Mouse (Mus musculus): ENCODE results near the gene Olfr1501. TPM values are rescaled to one million over a fixed set of nuclear protein-coding genes. Genes with fewer than 3 reads are reported as not detected.
"Not testable (repeated sequence)": the region's sequence is repeated elsewhere in the genome, so short reads cannot be mapped to it uniquely, and the experiment has no call there.

The Olfr1501 gene
- not detected in 3 replicates for total RNA-seq (2017)

DNA sequence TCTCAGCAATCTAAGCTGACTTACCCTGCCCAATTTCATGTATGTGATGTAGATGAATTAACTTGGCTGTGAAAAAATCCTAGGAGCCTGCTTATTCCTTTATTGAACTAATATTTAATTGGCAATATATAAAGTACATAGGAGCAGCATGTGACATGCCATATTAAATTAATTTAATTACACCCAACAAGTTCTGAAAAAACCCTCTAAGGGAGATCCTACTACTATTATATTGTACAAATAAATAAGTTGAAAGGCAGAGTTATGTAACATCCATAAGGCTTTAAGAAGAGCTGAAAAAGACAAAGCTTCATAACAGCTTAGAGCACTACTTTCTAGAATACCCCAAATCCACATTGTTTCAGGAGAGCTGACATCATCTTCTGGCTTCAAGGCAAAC, at the start of gene Olfr1501:
Olfr1501 (minus strand) TSS at position 101 of the 400 bp plus-strand sequence.
- ATAC-seq (replicated peaks; ENCODE audit: insufficient number of reproducible peaks, low FRiP score, low TSS enrichment, poor library complexity, severe bottlenecking): not testable (repeated sequence)

GRCm38 (mm10) chr19:13897828-13898227, 47.3 kb upstream of the Olfr1501 start, which contains the start of gene Olfr1504:
Olfr1504 (minus strand) TSS chr19:13897928.
- ATAC-seq (replicated peaks; ENCODE audit: insufficient number of reproducible peaks, low FRiP score, low TSS enrichment, poor library complexity, severe bottlenecking): no peak

GRCm38 (mm10) chr19:13861495-13861894, 11.0 kb upstream of the Olfr1501 start, which contains the start of gene Olfr1502:
Olfr1502 (plus strand) TSS chr19:13861795.
- ATAC-seq (replicated peaks; ENCODE audit: insufficient number of reproducible peaks, low FRiP score, low TSS enrichment, poor library complexity, severe bottlenecking): no peak

DNA sequence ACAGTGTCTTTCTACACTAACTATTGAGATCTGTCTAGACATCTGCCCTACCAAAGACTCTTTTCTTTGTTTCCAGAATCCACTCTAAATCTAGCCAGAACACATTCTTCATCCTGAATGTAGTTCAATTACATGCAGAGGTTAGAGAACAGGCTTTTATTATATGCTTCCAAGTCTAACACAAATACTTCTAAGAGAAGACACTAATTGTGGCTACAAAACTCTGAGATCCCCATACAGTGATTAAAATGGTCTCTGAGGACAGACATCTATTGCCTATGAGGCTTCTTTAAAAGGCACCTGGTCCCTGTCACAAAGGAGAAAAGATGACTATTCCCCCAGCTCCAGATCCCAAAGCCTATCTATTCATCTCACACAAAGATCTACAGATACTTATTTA, 20.1 kb downstream of the Olfr1501 start, which contains the start of gene Olfr1500:
Olfr1500 (minus strand) TSS at position 101 of the 400 bp plus-strand sequence.
- ATAC-seq (replicated peaks; ENCODE audit: insufficient number of reproducible peaks, low FRiP score, low TSS enrichment, poor library complexity, severe bottlenecking): no peak

GRCm38 (mm10) chr19:13828447-13828846, 22.0 kb downstream of the Olfr1501 start:
- no peak for ATAC-seq (replicated peaks; ENCODE audit: insufficient number of reproducible peaks, low FRiP score, low TSS enrichment, poor library complexity, severe bottlenecking)

- ATAC-seq (replicated peaks; ENCODE audit: insufficient number of reproducible peaks, low FRiP score, low TSS enrichment, poor library complexity, severe bottlenecking): no peak
These were observed 29.6 kb downstream of the Olfr1501 start for GRCm38 (mm10) chr19:13820847-13821246.

GRCm38 (mm10) chr19:13819347-13819746, 31.1 kb downstream of the Olfr1501 start, which contains the start of gene Olfr1499:
Olfr1499 (minus strand) TSS chr19:13819447.
- no peak for ATAC-seq (replicated peaks; ENCODE audit: insufficient number of reproducible peaks, low FRiP score, low TSS enrichment, poor library complexity, severe bottlenecking)

DNA sequence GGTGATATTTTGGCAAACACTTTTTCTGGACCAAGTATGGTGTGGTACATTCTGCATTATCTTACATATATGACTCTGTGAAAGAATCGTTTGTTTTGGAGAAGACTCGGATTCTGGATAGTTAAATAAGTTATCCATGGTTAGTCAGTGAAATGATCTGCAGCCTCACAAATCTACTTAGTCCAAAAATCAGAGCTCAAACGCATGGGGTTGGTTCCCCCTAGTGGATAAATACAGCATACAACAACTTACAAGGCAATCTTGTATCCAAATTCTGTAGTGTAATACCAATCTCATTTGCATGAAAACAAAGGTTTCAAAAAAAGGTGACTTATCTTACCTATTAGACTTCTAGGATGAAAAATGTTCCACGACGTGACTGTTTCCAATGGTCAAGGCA, 31.7 kb downstream of the Olfr1501 start:
- ATAC-seq (replicated peaks; ENCODE audit: insufficient number of reproducible peaks, low FRiP score, low TSS enrichment, poor library complexity, severe bottlenecking): no peak

DNA sequence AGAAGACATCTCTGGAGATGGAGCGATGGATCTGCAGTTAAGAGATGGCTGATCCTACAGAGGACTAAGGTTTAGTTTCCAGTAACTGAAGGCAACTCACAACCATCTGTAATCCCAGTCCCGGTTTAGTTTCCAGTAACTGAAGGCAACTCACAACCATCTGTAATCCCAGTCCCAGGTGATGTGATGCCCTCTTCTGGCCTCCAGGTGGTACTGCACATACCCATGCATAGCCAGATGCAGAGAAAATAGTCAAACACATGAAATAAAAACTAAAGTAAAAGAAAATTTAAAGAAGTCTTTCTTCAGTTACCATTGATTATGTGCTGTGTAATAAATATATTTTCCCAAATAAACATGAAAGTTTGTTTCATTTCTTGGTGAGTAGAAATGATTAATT, 37.7 kb downstream of the Olfr1501 start:
- no peak for ATAC-seq (replicated peaks; ENCODE audit: insufficient number of reproducible peaks, low FRiP score, low TSS enrichment, poor library complexity, severe bottlenecking)

DNA sequence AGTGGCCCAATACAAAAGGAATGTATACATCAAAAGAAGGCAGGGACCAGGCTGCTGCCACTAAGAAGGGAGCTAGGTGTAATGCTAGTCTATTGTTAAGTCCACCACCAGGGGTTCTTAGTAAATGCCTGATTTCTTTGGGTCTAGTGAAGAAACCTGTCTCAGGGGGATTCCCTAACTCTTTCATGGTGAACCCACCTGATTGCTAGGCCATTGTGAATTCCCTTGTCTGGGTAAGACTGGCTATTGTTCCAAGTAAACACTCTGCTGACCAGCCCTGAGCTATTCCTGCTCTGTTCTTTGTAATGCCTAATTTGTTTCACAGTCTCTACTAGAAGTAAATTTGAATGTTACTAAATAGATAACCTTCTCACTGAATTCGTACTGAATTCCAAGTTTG, 45.0 kb downstream of the Olfr1501 start:
- ATAC-seq (replicated peaks; ENCODE audit: insufficient number of reproducible peaks, low FRiP score, low TSS enrichment, poor library complexity, severe bottlenecking): not testable (repeated sequence)

DNA sequence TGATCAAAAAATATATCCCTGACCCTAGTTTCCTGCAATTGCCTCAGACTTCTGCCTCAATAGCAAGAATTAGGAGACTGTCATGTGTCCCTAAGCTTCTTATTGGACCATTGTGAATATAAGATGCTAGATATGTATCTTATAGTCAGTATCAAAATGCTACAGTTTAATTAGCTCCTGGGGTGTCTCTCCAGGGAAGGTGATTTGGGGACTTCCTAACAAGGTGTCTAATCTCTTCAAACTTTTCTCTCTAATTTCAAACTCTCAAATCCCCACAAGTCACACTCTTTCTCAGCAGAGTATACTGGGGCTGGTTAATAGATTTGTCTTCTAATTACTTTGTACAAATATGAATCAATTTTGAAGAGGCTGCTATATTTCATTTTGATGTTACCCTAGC, 52.4 kb downstream of the Olfr1501 start, which contains the start of gene Olfr1497:
Olfr1497 (minus strand) TSS at position 101 of the 400 bp plus-strand sequence.
- no peak for ATAC-seq (replicated peaks; ENCODE audit: insufficient number of reproducible peaks, low FRiP score, low TSS enrichment, poor library complexity, severe bottlenecking)

Other genes starting within 250 kb of the Olfr1501 start
- not detected in 3 replicates for gene Olfr1487, start 233.3 kb downstream of the Olfr1501 start, total RNA-seq (2017)
- gene Olfr1489, start 219.1 kb downstream of the Olfr1501 start, total RNA-seq (2017): not detected in 3 replicates
- not detected in 3 replicates for gene Olfr1490, start 199.6 kb downstream of the Olfr1501 start, total RNA-seq (2017)
- gene Olfr1491, start 153.4 kb downstream of the Olfr1501 start, total RNA-seq (2017): not detected in 3 replicates
- gene Olfr1493-ps1, start 127.4 kb downstream of the Olfr1501 start, total RNA-seq (2017): not detected in 3 replicates
- not detected in 3 replicates for gene Olfr1494, start 111.0 kb downstream of the Olfr1501 start, total RNA-seq (2017)
- gene Olfr1495, start 86.1 kb downstream of the Olfr1501 start, total RNA-seq (2017): not detected in 3 replicates
- not detected in 3 replicates for gene Olfr1496, start 72.8 kb downstream of the Olfr1501 start, total RNA-seq (2017)
- not detected in 3 replicates for gene Olfr1497, start 52.5 kb downstream of the Olfr1501 start, total RNA-seq (2017)
- not detected in 3 replicates for gene Olfr1499, start 31.2 kb downstream of the Olfr1501 start, total RNA-seq (2017)
- not detected in 3 replicates for gene Olfr1500, start 20.2 kb downstream of the Olfr1501 start, total RNA-seq (2017)
- gene Olfr1502, start 11.1 kb upstream of the Olfr1501 start, total RNA-seq (2017): not detected in 3 replicates
- gene Olfr1504, start 47.2 kb upstream of the Olfr1501 start, total RNA-seq (2017): not detected in 3 replicates
- not detected in 3 replicates for gene Olfr1505, start 62.8 kb upstream of the Olfr1501 start, total RNA-seq (2017)